Mouse (Mus musculus) erythroblast, embryonic 14.5 days (primary cell): ENCODE results near the gene Dusp15.

Experiments
- GATA1 ChIP-seq: IDR thresholded peaks from 2 replicates; pipeline ENCODE4 v1.6.1; 2012; ENCODE audit warnings: low read length, inconsistent platforms, mixed read lengths
- TAL1 ChIP-seq: IDR thresholded peaks from 3 replicates; pipeline ENCODE4 v1.6.1; 2012; ENCODE audit warnings: low read length, inconsistent platforms, mixed read lengths

DNA sequence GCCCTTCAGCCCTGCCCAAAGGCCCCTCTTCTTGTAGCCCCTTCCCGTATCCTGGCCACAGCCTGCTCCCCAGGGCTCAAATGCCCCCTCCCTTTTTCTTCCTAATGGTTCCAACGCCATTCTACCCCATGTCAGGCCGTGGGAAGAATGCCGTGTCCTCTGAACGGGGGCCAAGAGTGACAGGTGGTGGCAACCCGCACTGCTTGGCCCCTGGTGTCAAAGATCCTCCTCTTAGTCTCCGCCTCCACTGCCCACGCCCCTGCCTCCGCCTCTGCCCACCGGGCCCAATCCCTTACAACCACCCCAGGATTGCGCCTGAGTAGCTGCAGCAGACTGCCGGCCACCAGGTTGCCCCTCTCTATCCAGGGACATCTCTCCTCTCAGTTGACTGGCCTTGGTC lies 40.5 kb downstream of the Dusp15 start, which contains the start of gene Mylk2:
- no peak for TF ChIP-seq GATA1
- no peak for TF ChIP-seq TAL1
